Mouse (Mus musculus) spleen, postnatal 4 days (tissue): Measurements from ENCODE around the gene Sbf2.
A peak's percentile ranks its signal among the peaks of the same experiment; 100 is the strongest.

Experiments
- DNase-seq, 2 experiments: peaks; one replicate each; pipeline ENCODE4 v3.0.0; 2022; ENCODE audit warnings: low spot score in 2 of 2

Gene Sbf2

DNA sequence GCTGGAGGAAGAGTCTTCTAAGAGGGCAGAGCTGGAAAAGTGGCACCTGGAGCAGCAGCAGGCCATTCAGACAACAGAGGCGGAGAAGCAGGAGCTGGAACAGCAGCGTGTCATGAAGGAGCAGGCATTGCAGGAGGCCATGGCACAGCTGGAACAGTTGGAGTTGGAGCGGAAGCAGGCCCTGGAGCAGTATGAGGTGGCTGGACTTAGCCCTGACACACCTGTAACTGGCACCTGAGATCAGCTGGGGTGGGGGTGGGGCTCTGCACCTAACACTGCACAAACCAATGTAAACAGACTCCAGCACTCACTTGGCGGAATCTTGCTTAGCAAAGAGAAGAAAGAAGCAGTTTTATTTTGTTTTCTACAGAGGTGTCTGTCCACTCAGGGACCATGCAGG is 335.5 kb downstream of the Sbf2 start:
- no peak for DNase-seq

DNA sequence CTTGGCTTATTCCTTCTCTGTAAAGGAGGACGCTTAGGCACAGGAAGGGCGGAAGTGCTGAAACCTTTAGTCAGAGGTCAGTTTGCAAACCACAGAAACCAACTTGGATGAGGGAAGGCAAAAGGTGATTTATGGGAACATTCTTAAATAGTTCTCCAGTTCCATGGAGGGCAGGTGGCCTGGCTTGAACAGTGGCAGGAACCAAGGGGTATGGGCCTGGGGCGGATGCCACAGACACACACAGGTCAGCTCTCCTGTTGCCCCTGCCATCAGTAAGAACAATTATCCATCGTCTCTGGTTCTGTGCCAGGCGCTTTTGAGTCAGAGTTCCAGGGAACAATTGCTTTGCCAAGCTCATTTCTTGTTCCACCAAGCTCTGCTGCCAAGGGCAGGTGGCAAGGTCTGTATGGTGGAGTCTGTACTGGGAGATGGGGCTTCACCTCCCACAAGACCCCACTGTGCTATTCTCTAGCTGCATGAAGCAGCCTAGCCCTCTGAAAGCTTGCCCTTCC is 336.9 kb downstream of the Sbf2 start:
- DNase-seq = no peak

- no peak for DNase-seq
Measured at GRCm38 (mm10) chr7:110272434-110272833, 342.3 kb downstream of the Sbf2 start.

- DNase-seq = no peak
Measured at GRCm38 (mm10) chr7:110271814-110272213, 342.9 kb downstream of the Sbf2 start.

DNA sequence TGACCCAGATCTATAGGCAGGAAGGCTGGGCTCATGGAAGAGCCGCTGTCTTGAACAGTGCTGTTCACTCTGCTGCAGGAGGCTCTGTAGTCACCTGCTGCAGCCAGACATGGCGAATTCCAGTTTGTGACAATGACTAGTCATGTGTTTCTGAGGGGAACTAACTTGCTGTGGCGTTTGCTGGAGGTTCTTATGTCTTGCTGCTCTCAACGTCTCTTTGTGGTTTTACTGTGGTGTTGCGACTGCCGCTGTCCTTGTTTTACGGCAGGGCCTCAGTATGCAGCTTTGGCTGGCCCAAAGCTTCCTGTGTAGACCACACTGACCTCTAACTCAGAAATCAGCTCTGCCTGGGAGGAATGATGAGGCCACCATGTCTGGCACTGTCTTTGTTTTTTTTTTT is 344.3 kb downstream of the Sbf2 start:
- DNase-seq = peak in 1 of 2 experiments; percentile 63

- DNase-seq = no peak
Measured at GRCm38 (mm10) chr7:110269777-110270176, 344.9 kb downstream of the Sbf2 start.

- DNase-seq = no peak
Measured at GRCm38 (mm10) chr7:110268511-110268910, 346.2 kb downstream of the Sbf2 start.

GRCm38 (mm10) chr7:110267994-110268393 is 346.7 kb downstream of the Sbf2 start:
- no peak for DNase-seq

- DNase-seq = no peak
Measured at GRCm38 (mm10) chr7:110267014-110267413, 347.7 kb downstream of the Sbf2 start.

GRCm38 (mm10) chr7:110265796-110266195 is 348.9 kb downstream of the Sbf2 start:
- DNase-seq = peak; percentile 86 to 97

GRCm38 (mm10) chr7:110263474-110263873 is 351.2 kb downstream of the Sbf2 start:
- DNase-seq = no peak

DNA sequence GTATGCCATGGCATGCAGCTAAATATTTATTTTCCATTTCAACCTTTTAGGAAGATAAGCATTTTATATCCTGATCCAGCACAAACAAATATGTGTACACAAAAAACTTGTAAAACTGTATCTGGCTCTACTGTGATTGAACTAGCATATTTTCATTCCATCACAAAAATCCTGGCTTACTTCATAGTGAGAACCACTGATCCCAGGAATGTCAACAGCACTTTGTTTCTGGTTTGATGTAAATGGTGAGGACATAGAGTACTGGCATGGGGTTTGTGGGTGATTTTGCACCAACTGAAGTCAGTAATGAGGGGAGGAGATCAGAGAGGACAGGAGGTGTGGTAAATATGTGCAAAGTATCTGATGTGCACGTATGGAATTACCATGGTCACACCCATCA is 352.1 kb downstream of the Sbf2 start:
- DNase-seq = no peak

DNA sequence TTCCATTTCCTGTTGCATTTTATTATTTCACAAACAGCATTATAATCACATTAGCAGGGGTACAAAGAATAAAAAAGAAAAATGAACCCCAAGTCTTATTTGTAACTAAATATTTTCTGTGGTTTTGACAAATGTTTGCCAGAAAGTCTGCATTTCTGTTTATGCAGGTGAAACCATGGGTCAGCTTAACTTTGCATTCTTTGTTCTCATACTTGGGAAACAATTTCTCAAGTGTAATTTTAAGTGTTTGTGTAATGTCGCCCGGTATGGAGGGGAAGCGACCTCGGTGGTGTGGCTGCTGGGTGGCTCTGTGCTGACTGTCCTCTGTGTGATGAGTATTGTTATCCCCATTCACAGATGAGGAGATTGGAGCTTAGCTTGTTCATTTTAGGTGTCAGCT is 352.9 kb downstream of the Sbf2 start:
- no peak for DNase-seq

- DNase-seq = no peak
Measured at GRCm38 (mm10) chr7:110259966-110260711, 354.6 kb downstream of the Sbf2 start.

GRCm38 (mm10) chr7:110258196-110258950 is 356.3 kb downstream of the Sbf2 start:
- no peak for DNase-seq
